8 mouse cellular contexts compared by ENCODE assay signal in the genomic region with DNA sequence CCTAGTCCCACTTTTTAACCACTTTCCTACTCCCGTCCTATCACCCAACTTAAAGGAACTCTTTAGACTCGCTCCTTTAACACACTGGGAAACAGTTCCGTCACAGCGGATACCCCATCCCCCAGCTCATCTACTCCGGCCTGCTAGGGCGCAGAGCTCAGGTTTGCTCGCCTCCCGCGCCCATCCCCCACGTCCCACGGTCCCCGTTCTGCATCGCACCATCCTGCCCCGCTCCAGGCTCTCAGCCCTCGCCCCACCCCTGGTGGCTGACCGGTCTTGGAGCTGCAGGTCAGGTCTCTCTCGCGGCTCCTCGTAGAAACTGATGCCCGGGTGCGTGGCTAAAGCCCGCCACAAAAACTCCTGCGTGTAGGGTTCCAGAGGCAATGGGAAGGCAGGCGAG. TPM values are rescaled to one million over a fixed set of nuclear protein-coding genes. Genes with fewer than 3 reads are reported as not detected.
A peak's percentile ranks its signal among the peaks of the same experiment; 100 is the strongest.
DNase-seq lines count a peak whose midpoint lies in the region; ATAC-seq and TF ChIP-seq lines count a peak whose summit lies in the region.

No protein-coding gene starts in this region.

- intact Hi-C loops in gastrocnemius, adult 2 months (cut with DNase I) = no loop called here

- DNase-seq in neural tube, embryonic 11.5 days (ENCODE audit: low spot score) = peak; percentile 78
- no peak for DNase-seq in neural tube, embryonic 10.5 days (ENCODE audit: extremely low spot score, low spot score)
- DNase-seq in gastrocnemius, adult 2 months = peak; percentile 81
- DNase-seq in liver, embryonic 13.5 days = peak; percentile 70
- DNase-seq in midbrain, postnatal 0 days (ENCODE audit: low spot score) = peak; percentile 40
- peak; percentile 70 to 81 for DNase-seq in thymus, postnatal 36 days

- peak overlapping the region; percentile 85 for H3K4me2 ChIP-seq in neural tube, embryonic 11.5 days (ENCODE audit: low read depth)
- peak overlapping the region; percentile 78 for H3K4me2 ChIP-seq in intestine, embryonic 16.5 days (ENCODE audit: low read depth, low read length)
- H3K4me2 ChIP-seq in liver, embryonic 13.5 days = peak overlapping the region; percentile 96
- peak overlapping the region; percentile 62 for H3K4me2 ChIP-seq in midbrain, postnatal 0 days (ENCODE audit: low read depth, low read length, poor library complexity, severe bottlenecking)

- TF ChIP-seq CTCF in gastrocnemius, adult 2 months (IDR thresholded peaks at IDR 0.05) = 0 out of 2 replicates have a peak, but pooled peaks have one; percentile 7
- TF ChIP-seq CTCF in midbrain, postnatal 0 days (IDR thresholded peaks at IDR 0.05) = 0 out of 2 replicates have a peak, but pooled peaks have one; percentile 9

- peaks cover 3% of the 10 kb centered on the region; the same call in 1 of the 2 replicates for H3K36me3 ChIP-seq in neural tube, embryonic 11.5 days (ENCODE audit: control insufficient read depth, insufficient read depth, low read length)
- peaks cover 15% of the 10 kb centered on the region for H3K36me3 ChIP-seq in intestine, embryonic 16.5 days (ENCODE audit: control insufficient read depth, insufficient read depth, low read length)
- H3K36me3 ChIP-seq in liver, embryonic 13.5 days = peaks cover 27% of the 10 kb centered on the region
- H3K36me3 ChIP-seq in midbrain, postnatal 0 days (ENCODE audit: insufficient read depth, low read length) = peaks cover 14% of the 10 kb centered on the region

- peak; percentile 85 for ATAC-seq in neural tube, embryonic 11.5 days (ENCODE audit: insufficient read depth, low FRiP score, low TSS enrichment)
- peak; percentile 84 for ATAC-seq in intestine, embryonic 16.5 days
- peak; percentile 81 for ATAC-seq in liver, embryonic 13.5 days (ENCODE audit: low read depth)
- peak; percentile 77 for ATAC-seq in midbrain, postnatal 0 days (ENCODE audit: low FRiP score)

- peaks cover 13% of the 10 kb centered on the region for H3K4me1 ChIP-seq in neural tube, embryonic 11.5 days (ENCODE audit: control insufficient read depth, insufficient read depth, low read length)
- H3K4me1 ChIP-seq in brown adipose tissue, adult 24 weeks (ENCODE audit: control insufficient read depth, insufficient read depth, insufficient read length, low read length) = peaks cover 11% of the 10 kb centered on the region
- H3K4me1 ChIP-seq in intestine, embryonic 16.5 days (ENCODE audit: control insufficient read depth, insufficient read depth, low read length) = peaks cover 27% of the 10 kb centered on the region
- peaks cover 40% of the 10 kb centered on the region for H3K4me1 ChIP-seq in liver, embryonic 13.5 days (replicated peaks)
- H3K4me1 ChIP-seq in midbrain, postnatal 0 days (ENCODE audit: insufficient read depth, low read length) = peaks cover 19% of the 10 kb centered on the region; the same call in 1 of the 2 replicates

- peak overlapping the region; percentile 90 for H3K27ac ChIP-seq in neural tube, embryonic 11.5 days (ENCODE audit: low read depth, low read length)
- peak overlapping the region; percentile 41; the same call in 1 of the 2 replicates for H3K27ac ChIP-seq in brown adipose tissue, adult 24 weeks (replicated peaks; ENCODE audit: low read depth, low read length)
- peak overlapping the region; percentile 97 for H3K27ac ChIP-seq in gastrocnemius, adult 2 months
- peak overlapping the region; percentile 87 for H3K27ac ChIP-seq in intestine, embryonic 16.5 days (ENCODE audit: low read length)
- peak overlapping the region; percentile 91 for H3K27ac ChIP-seq in liver, embryonic 13.5 days
- peak overlapping the region; percentile 74 for H3K27ac ChIP-seq in midbrain, postnatal 0 days (ENCODE audit: low read depth, low read length)

- no peaks in the 10 kb centered on the region for H3K27me3 ChIP-seq in neural tube, embryonic 11.5 days (ENCODE audit: control insufficient read depth, insufficient read depth, low read length)
- H3K27me3 ChIP-seq in intestine, embryonic 16.5 days (replicated peaks; ENCODE audit: control insufficient read depth, insufficient read depth, low read length) = no peaks in the 10 kb centered on the region
- H3K27me3 ChIP-seq in liver, embryonic 13.5 days = no peaks in the 10 kb centered on the region
- no peaks in the 10 kb centered on the region for H3K27me3 ChIP-seq in midbrain, postnatal 0 days (ENCODE audit: insufficient read depth, low read length)

- WGBS in neural tube, embryonic 11.5 days = under 1% methylated on average over 24 of the region's 24 CpGs
- WGBS in intestine, embryonic 16.5 days = under 1% methylated on average over 24 of the region's 24 CpGs
- WGBS in liver, embryonic 13.5 days (ENCODE audit: insufficient replicate concordance) = 0% methylated on average over 24 of the region's 24 CpGs
- 1% methylated on average over 24 of the region's 24 CpGs for WGBS in midbrain, postnatal 0 days

- peak overlapping the region; percentile 78 for H3K4me3 ChIP-seq in neural tube, embryonic 11.5 days (ENCODE audit: low read depth, low read length)
- peak overlapping the region; percentile 84 for H3K4me3 ChIP-seq in brown adipose tissue, adult 24 weeks (ENCODE audit: insufficient read depth, low read depth, low read length)
- peak overlapping the region; percentile 92 for H3K4me3 ChIP-seq in gastrocnemius, adult 2 months
- peak overlapping the region; percentile 84 for H3K4me3 ChIP-seq in intestine, embryonic 16.5 days (ENCODE audit: low read length)
- H3K4me3 ChIP-seq in liver, embryonic 13.5 days (replicated peaks) = peak overlapping the region; percentile 92
- H3K4me3 ChIP-seq in midbrain, postnatal 0 days (ENCODE audit: low read depth, low read length) = peak overlapping the region; percentile 79

- H3K9ac ChIP-seq in neural tube, embryonic 11.5 days (ENCODE audit: low read length) = peak overlapping the region; percentile 96
- peak overlapping the region; percentile 91 for H3K9ac ChIP-seq in intestine, embryonic 16.5 days (ENCODE audit: low read depth, low read length)
- peak overlapping the region; percentile 94 for H3K9ac ChIP-seq in liver, embryonic 13.5 days
- peak overlapping the region; percentile 66 for H3K9ac ChIP-seq in midbrain, postnatal 0 days (replicated peaks; ENCODE audit: low read length, poor library complexity, severe bottlenecking)

- no peaks in the 10 kb centered on the region for H3K9me3 ChIP-seq in neural tube, embryonic 11.5 days (ENCODE audit: control insufficient read depth, low read length)
- H3K9me3 ChIP-seq in intestine, embryonic 16.5 days (ENCODE audit: control insufficient read depth, low read length) = no peaks in the 10 kb centered on the region
- no peaks in the 10 kb centered on the region for H3K9me3 ChIP-seq in liver, embryonic 13.5 days (replicated peaks)
- no peaks in the 10 kb centered on the region for H3K9me3 ChIP-seq in midbrain, postnatal 0 days (ENCODE audit: low read length)

RNA-seq across cellular contexts. Expression of a gene that starts 0.4 kb away (rescaled TPM):
- polyA plus RNA-seq in neural tube, embryonic 11.5 days (2014; fragmentation: Nextera tagmentation; extraction: Ambion mirVana) = 40.6 and 43.6 TPM in 2 replicates
- polyA plus RNA-seq in brown adipose tissue, adult 24 weeks (2012; ENCODE audit: insufficient read depth, insufficient read length, missing spikeins) = 12.9 and 15.2 TPM in 2 replicates
- total RNA-seq in gastrocnemius, adult 2 months (2021) = 10 to 100 TPM; 34.1 TPM
- polyA plus RNA-seq in intestine, embryonic 16.5 days (2015; fragmentation: Nextera tagmentation; extraction: Ambion mirVana) = 15.8 and 18.8 TPM in 2 replicates
- 7.1 and 9.0 TPM in 2 replicates for polyA plus RNA-seq in liver, embryonic 13.5 days (2015; fragmentation: Nextera tagmentation; extraction: Ambion mirVana)
- total RNA-seq in midbrain, postnatal 0 days (2014; rRNA removed) = 72.0 and 80.4 TPM in 2 replicates
- polyA plus RNA-seq in midbrain, postnatal 0 days (2015; fragmentation: Nextera tagmentation; extraction: Ambion mirVana) = 18.1 and 20.9 TPM in 2 replicates

RNA-seq across cellular contexts. Expression of a gene that starts 0.5 kb away (rescaled TPM):
- polyA plus RNA-seq in neural tube, embryonic 11.5 days (2014; fragmentation: Nextera tagmentation; extraction: Ambion mirVana) = 9.0 and 12.1 TPM in 2 replicates
- 3.0 and 3.5 TPM in 2 replicates for polyA plus RNA-seq in brown adipose tissue, adult 24 weeks (2012; ENCODE audit: insufficient read depth, insufficient read length, missing spikeins)
- total RNA-seq in gastrocnemius, adult 2 months (2021) = 1 to 10 TPM; 5.3 to 6.2 TPM
- 6.0 and 7.0 TPM in 2 replicates for polyA plus RNA-seq in intestine, embryonic 16.5 days (2015; fragmentation: Nextera tagmentation; extraction: Ambion mirVana)
- polyA plus RNA-seq in liver, embryonic 13.5 days (2015; fragmentation: Nextera tagmentation; extraction: Ambion mirVana) = 1.5 TPM in 2 replicates
- total RNA-seq in midbrain, postnatal 0 days (2014; rRNA removed) = 16.9 and 21.7 TPM in 2 replicates
- 3.5 and 4.3 TPM in 2 replicates for polyA plus RNA-seq in midbrain, postnatal 0 days (2015; fragmentation: Nextera tagmentation; extraction: Ambion mirVana)

Comparison
In these comparisons a context has a peak if more than half of its experiments do, and no peak if none do; other contexts are left out.
1. H3K27ac ChIP-seq: peak in every context shown above with its lines; median percentile 97 in gastrocnemius, adult 2 months; 91 in liver, embryonic 13.5 days; 90 in neural tube, embryonic 11.5 days; 87 in intestine, embryonic 16.5 days; 74 in midbrain, postnatal 0 days; 41 in brown adipose tissue, adult 24 weeks.